Mouse (Mus musculus): ENCODE results near the gene Atp10b.
"Not testable (repeated sequence)": the region's sequence is repeated elsewhere in the genome, so short reads cannot be mapped to it uniquely, and the experiment has no call there.

The Atp10b gene

DNA sequence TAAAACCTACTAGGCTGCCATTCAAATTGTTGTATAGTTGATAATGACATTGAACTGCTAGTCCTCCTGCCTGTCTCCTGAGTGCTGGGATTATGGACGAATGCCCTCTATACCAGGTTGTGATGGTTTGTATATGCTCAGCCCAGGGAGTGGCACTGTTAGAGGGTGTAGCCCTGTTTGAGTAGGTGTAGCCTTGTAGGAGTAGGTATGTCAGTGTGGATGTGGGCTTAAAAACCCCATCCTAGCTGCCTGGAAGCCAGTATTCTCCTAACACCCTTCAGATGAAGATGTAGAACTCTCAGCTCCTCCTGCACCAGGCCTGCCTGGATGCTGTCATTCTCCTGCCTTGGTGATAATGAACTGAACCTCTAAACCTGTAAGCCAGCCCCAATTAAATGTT is at the start of gene Atp10b:
TSS of gene Atp10b (plus strand) at position 301 of the 400 bp plus-strand sequence.
- CTCF ChIA-PET: no interaction called here

DNA sequence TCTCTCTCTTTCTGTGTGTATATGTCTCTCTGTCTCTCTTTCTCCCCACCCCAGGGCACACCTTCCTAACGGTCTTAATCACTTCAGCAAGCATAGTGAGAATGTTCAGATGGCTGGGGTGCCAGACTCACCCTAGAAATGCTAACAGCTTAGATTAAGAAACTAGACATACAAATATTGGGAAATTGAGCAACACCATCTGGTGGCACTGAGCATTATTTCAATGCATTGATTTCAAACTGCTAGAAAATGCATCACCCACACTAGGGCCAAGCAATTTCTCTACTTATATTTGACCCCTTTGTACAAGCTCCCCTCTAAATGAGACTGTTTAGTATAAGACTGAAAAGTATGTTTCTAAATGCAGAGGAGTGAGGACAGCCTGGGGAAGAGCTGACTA is 48.3 kb upstream of the Atp10b start:
- CTCF ChIA-PET: no interaction called here

DNA sequence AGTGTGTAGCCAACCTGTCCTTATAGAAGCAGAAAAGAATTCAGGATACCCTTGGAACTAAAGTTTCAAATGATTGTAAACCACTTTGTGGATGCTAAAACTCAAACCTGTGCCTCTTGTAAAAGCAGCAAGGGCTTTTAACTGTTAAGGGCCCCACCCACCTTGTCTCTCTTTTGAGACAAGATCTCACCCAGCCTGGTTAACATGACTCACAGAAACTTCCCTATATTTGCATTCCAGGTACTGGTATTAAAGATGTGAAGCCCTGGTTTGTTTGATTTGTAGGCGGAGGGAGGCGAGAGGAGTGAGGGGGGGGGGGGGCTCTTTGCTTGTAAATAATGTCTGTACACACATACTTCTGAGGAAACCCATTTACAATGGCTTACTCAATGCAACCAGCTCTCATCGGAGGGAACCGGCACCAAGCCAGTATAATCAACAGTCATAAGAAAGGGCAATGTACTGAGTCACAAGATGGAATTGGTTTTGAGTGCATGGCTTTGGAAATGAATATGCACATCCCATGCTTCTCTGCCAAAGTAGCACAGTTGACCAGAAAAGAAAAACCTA is 23.7 kb upstream of the Atp10b start:
- CTCF ChIA-PET: no interaction called here

DNA sequence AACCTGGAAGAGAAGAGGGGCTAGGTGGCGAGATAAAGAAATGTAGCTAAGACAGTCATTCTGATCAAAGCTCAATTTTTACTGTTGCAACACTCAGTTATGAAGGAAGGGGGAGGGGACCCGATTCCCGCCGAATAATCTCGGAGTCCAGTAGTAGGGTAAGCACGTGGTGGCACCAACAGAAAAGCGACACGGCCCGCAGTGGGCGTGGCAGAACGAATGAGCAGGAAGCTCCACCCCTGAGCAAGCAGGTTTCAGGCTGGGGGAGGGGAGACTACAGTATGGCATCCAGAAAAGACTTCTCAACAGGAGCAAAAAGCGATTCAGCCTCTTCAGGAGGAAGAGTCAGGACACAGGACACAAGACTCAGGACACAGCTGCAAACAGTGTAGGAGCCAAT is 23.1 kb upstream of the Atp10b start:
- CTCF ChIA-PET: not testable (repeated sequence)

DNA sequence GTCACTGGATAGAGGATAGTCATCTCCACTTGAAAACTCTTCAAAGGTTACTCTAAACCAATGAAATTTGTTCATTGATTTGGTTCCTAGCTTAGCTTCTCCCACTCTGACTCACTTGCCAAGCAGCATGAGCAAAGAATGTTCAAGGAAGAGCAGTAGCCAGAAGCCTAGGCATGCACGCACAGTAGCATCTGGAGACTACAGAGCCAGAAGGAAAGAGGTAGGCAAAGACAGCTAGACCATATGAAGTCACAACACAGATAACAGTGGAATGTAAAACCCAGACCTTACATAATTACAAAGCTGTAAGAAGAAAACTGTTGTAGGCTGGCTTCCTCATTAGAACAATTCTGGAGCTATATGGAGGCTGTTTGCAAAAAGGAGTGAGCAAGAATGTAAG is 8.4 kb upstream of the Atp10b start:
- CTCF ChIA-PET: no interaction called here

DNA sequence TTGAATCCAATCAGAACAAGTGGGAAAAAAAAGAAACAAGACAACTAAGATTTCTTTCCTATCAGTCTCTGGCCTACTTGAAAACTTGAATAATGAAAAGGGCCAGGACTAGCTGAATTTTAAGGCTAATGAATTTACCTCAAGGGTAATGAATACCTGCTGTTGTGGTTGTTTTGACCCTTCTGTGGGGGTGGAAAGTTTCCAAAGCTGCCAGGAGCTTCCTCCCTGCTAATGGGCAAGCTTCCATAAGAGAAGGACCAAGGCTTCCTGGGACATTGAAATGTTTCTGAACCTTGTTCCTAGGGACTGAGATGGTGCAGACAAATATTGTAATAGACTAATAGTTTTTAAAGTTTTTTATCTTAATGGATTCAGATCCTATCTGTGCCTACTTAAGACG is 6.9 kb upstream of the Atp10b start:
- CTCF ChIA-PET: no interaction called here

DNA sequence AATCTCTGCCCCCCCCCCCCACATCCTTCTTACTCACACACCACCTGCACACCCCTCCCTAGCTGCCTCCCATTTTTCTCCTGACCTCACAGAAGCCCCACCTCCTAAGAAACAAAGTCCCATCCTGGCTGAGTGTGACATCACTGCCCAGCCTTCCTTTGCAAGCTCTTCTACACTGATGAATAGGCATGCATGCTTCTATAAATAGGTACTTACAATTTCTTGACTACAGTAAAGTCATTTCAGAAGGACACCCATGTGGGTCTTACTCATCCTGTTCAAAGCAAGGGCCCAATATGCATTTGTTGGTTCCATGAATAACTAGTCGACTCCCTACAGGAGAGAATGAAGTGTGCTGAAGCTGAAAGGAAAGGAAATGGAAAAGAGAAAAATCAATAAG is 5.5 kb upstream of the Atp10b start:
- CTCF ChIA-PET: no interaction called here

DNA sequence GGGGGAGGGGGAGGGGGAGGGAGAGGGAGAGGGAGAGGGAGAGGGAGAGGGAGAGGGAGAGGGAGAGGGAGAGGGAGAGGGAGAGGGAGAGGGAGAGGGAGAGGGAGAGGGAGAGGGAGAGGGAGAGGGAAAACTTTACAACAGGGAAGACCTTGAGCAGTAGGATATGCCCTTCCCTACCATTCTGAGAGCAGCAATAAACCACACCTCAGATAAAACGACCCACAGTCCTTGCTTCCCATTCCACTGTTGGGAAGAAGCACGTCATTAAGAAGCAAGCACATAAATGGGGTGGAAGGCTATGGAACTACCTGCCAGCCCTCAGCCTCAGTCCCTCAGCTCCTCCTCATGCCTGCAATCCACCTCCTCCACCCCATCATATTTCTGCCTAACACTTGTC is 4.8 kb upstream of the Atp10b start:
- CTCF ChIA-PET: not testable (repeated sequence)

DNA sequence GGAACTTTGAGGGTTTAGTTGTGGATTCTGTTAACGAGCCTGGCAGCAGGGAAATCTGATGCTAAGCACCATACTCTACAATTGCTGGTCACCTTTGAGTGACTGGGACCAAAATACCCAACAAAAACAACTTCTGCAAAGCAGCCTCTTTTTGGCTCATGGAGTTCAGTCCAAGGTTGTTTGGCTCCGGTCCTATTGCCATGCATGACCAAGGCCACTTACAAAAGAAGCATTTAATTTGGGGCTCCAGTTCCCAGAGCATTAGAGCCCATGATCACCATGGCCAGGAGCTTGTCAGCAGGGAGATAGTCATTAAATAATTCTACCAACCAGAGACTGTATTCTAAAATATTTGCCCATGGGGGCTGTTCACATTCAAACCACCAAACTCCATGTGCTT is 2.3 kb upstream of the Atp10b start:
- CTCF ChIA-PET: no interaction called here

DNA sequence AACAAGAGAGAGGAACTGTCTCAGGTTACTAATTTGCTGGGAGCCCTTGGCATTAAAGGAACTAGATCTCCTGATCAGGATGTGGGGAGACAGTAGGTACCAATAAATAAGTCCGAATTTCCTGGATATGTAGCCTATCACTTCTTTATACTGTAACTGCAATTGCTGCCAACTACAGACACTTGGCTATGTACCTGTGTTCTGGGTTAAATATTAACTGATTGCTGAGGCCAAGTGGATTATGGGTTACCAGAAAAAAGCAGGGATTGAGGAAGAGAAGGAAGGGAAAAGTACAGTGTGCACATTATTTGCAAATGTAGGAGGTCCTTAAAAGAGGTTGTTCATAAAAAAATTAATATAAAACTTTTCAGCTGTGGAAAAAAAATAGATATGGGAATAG is 1.3 kb upstream of the Atp10b start:
- CTCF ChIA-PET: no interaction called here

DNA sequence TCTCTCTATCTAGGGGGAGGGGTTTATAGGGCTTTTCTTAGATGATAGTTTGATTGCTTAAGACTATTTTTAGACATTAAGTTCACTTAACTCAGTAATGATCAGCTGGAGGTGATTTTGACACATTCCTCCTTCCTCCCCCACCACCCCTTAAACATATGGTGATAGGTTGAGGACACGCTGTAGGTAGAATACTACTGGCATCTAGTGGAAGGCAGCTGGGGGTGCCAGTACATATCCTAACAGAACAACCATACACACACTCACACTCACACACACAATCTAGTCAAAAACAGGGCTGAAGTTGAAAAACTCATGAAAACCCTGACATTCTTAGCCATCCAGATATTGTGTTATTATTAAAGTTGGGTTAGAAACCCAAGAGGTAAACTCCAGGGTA is 5.3 kb downstream of the Atp10b start:
- CTCF ChIA-PET: no interaction called here

DNA sequence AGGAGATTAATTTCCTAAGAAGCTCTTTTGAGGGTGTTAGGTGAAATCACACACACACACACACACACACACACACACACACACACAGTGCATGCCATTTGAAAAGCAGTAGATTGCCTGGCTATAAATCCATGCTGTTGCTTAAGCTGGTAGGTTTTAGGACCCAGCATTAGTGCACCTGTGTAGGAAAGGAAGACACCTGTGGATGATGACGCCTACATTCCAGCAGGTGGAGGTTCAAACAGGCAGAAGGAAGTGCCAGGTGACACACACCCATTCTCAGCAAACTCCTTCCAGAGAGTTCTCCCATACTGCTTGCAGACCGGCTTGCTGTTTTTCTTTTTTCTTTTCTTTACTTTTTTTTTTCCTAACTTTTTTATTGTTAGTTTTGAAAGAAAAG is 5.7 kb downstream of the Atp10b start:
- CTCF ChIA-PET: no interaction called here

DNA sequence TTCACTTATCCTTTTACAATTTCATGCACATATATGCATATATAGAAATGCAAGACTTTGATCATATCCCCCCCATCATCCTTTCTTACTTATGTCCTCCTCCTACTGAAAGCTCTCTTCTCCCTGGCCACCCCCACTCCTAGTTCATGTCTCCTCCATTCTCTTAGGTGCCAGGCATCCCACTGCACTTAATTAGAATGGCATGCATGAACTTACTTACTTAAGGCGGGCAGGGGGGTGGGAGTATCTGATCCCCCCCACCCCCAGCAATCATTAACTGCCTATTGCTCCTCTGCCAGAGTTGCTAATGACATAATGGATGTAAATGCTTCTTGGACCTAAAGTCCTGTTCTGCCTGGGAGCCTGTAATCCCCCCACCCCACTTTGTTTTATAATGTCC is 9.1 kb downstream of the Atp10b start:
- CTCF ChIA-PET: no interaction called here

DNA sequence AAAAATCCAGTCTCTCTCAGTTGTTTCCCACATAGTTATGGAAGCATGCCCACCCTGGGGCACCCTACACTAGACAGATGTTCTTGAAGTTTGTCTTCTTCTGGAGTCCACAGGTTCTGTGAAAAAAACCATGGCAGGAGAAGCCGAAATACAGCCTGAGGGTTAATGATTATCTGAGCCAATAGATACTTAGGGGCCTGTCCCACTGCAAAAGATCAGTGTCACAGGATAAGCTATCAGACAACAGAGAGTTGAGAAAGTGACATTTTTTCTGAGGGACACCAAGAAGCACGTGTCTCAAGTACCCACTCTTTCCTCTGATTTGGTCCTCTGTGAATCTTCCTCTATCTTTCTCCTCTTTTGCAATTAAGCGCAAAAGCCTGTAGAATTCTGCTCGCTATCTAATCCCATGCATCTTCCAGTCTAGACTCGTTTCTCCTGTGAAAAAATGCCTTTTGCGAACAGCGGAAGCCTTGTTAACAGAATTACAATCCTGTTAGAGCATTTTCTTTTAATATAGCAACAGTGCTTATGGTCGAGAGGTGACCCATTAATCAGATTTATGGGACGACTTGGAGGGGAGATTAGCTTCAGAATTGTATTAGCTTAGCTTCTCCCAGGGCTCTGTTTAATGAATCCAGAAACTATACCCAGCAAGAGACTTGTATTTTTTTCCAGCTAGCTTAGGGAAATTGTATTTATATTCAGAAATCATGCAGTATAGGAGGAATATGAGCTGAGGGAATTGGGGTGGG is 10.7 kb downstream of the Atp10b start:
- CTCF ChIA-PET: no interaction called here

DNA sequence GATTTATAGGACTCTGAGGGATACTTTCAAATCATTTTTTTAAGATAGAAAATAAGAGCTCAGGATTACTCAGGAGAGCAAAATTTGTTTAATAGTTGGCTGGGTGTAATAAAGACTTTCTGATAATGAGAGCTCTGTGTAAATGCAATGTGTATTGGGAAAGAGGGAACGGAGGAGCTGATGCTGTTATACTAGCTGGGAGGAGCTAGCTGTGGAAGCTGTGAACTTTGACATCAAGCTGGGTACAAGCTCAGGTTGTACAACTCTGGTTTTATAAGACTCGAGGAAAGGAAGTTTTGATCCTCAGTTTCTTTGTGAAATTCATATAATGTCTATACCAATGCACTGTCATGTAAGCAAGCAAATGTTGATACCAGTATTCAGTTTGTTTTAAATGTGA is 20.9 kb downstream of the Atp10b start:
- CTCF ChIA-PET: no interaction called here

DNA sequence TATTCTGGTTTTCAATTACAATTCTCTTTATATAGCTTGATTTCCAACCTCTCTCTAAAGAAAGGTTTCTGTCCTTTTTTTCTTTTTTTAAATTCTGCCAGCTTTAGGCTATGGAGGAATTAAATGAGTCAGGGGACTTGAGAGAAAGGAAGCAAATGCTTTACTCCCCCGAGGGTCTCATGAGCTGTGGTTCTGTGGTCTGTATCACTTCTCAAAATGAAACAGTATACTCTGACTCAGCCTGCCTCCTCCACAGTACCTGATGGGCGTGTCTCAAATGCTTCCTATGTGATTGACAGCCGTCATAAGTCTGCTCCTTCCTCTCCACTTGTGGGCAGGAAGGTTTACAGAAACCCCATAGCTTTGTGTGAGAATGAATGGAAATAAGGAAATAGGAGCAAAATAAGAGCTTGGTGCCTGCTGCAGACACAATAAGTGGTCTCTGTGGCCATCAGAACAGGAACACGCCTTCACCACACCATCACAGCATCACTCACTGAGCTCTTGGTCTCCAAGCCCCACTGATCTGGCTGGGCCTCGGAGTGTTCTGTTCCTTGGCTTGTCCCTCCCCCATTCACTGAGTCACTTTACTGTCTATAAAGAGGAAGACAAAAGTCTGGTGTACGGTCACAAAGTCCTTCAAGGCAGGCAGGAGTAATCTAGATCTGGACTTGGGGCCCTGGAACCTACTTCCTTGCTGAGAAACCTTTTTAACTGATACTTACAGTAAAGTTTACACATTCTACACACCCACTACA is 24.9 kb downstream of the Atp10b start:
- CTCF ChIA-PET: no interaction called here

DNA sequence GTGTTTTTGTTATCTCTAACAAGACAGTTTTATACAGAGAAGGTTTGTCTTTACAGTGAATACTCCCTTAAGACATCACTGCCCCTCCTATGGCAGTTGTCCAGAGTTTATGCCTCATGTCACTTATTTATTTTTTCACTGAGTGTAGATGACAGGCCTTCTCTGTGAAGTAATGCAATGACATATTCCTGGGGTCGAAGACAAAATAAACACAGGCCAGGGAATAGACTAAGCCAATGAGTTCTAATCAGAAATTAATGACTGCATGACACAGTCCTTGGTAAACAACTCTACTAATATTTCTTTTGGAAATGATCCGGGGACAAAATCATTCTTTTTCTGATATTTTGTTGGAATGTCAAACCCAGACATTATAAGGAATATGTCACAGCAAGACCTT is 32.7 kb downstream of the Atp10b start:
- CTCF ChIA-PET: no interaction called here

DNA sequence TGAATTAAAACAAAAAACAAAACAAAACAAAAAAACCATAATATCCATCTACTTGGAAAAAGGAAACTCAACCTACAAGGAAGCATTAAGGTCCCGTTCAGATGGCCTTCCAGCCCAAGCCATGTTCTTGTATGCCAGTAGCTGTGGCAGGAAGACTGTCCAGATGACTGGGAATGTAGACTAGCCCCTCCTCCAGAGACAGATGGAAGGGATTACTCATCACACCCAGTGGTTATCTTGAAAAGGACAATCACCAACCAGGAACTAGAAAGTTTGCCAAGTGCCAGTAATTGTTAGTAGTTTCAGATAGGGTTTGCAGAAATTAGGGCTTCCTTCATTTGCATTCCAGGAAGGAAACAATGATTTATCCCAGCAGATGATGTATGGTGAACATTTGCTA is 33.1 kb downstream of the Atp10b start:
- CTCF ChIA-PET: no interaction called here

DNA sequence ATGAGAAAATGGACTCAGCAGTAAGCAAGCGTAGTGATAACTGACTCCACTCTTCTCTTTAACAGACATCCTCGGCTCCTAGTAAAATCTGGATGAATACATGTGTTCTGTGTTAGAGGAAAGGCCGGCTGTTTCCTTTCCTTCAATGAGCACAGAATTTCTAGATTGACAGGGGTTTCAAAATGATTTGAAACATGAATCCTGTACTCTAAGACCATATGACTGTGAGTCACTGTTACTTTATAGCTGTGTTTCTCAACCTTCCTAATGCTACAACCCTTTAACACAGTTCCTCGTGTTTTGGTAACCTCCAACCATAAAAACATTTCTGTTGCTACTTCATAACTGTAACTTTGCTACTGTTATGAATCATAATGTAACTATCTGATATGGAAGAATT is 33.8 kb downstream of the Atp10b start:
- CTCF ChIA-PET: no interaction called here

DNA sequence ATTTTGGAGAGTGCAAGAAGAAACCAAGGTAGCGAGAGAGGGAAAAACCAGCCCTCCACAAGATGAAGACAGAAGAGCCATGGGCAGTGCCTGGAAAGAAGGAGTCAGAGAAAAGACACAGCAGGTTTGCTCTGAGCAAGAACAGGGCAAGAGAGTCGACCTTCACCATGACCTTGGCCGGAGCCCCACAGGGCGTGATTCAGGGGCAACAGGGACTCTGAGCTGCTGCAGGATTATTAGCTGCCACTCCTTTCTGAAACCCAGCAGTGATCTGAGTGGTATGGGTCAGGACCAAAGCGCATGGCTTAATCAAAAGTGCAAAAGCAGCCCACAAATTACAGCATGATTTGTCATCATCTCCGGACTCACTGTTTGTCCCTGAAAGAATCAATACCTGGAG is 36.6 kb downstream of the Atp10b start:
- CTCF ChIA-PET: no interaction called here

DNA sequence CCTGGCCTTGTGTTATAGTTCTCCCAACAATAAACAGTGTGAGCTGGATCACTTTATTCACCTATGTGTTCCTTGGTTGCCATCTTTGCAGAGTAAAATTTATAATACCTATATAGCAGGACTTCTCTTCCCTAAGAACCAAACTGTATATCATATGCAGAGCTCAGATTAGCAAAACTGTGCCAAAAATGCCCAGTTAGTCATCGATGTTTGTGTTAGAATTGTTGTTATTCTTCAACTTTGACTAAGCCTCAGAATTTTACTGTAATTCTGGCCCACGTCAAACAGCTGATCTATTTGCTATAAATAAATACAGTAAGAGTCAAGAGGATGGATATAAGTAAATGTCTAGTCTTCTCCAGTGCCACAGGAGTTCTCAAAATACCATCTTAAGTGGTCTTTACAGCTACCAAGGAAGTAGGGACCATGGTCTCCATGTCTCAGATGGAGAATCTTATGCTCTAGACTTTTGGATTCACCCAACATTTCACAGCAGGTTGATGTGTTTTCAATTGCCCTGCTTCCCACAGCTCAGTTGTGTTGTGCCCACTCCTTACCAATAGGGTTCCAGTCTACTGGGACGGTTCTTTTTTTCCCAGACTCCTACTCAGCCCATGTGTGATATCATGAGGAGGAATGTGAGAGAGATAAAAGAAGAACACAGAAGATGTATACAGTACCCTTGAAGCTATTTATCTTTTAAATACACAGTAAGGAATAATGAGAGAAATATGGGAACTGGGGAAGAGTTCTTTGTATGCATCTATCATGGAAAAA is 40.3 kb downstream of the Atp10b start:
- CTCF ChIA-PET: no interaction called here

DNA sequence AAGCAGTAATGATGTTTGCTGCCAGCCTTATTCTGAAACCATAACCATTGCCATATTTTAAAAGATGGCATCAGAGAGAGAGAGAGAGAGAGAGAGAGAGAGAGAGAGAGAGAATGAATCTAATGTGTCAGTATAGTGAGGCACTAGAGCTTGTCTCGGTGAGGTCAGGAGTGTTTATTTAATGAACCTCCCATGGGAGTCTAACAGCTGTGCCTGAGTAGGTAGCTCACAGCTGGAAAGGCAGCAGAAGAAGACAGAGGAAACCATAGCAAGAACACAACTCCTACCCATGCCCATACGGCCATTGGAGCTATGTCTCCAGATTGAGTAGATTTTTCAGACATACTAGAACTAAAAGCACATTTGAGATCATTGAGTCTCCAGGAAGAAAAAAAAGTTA is 49.1 kb downstream of the Atp10b start:
- CTCF ChIA-PET: no interaction called here

DNA sequence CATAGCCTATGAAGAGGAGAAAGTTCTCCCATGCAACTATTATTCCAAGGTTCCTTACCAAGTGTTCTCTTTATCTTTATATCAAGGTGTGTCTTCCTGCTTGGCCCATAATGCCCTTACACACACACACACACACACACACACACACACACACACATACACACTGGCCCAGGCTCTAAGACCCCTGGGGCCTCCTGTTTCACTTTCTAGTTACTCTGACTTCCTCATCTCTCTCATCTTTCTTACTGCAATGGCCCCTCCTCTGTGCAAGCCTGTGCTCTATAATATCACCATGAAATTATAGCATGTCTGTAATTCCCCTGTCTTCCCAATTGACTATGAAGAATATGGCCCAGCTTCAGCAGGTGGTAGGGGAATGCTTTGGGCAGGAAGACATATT is 49.7 kb downstream of the Atp10b start:
- CTCF ChIA-PET: no interaction called here

All from spleen, embryonic (tissue).